Mouse (Mus musculus) liver, embryonic 16.5 days (tissue): Measurements from ENCODE around the gene Cdk8. TPM values are rescaled to one million over a fixed set of nuclear protein-coding genes. Genes with fewer than 3 reads are reported as not detected.
A peak's percentile ranks its signal among the peaks of the same experiment; 100 is the strongest.

Experiments
- ATAC-seq: fragments of 200-750 bp; cut with Nextera tagmentation; 2 replicates; pipeline ENCODE4 v1.8.0; 2017; ENCODE audit warnings: low read depth, mild to moderate bottlenecking, moderate number of reproducible peaks, moderate library complexity
- H3K27ac ChIP-seq: fragments of 300-500 bp; sonication (generic); 2 replicates; pipeline ENCODE4 v1.5.1; 2014; ENCODE audit warnings: mild to moderate bottlenecking, low read length
- H3K27me3 ChIP-seq: fragments of 300-500 bp; sonication (generic); 2 replicates; pipeline ENCODE4 v1.6.1; 2014; ENCODE audit warnings: low read depth, low read length, mixed read lengths; ENCODE audit not compliant: control insufficient read depth, insufficient read depth
- H3K36me3 ChIP-seq: fragments of 300-500 bp; sonication (generic); 2 replicates; pipeline ENCODE4 v1.6.1; 2014; ENCODE audit warnings: mild to moderate bottlenecking; ENCODE audit not compliant: control insufficient read depth, insufficient read depth
- H3K4me1 ChIP-seq: fragments of 300-500 bp; sonication (generic); 2 replicates; pipeline ENCODE4 v1.6.1; 2014; ENCODE audit warnings: low read depth, low read length, mixed read lengths; ENCODE audit not compliant: control insufficient read depth
- H3K4me2 ChIP-seq: fragments of 300-500 bp; sonication (generic); 2 replicates; pipeline ENCODE4 v1.6.1; 2014; ENCODE audit warnings: low read depth, low read length, mixed read lengths
- H3K4me3 ChIP-seq: fragments of 300-500 bp; sonication (generic); 2 replicates; pipeline ENCODE4 v1.5.1; 2014; ENCODE audit warnings: low read depth, mild to moderate bottlenecking, low read length
- H3K9ac ChIP-seq: fragments of 300-500 bp; sonication (generic); 2 replicates; pipeline ENCODE4 v1.6.1; 2014; ENCODE audit warnings: low read depth, low read length
- H3K9me3 ChIP-seq: fragments of 300-500 bp; sonication (generic); replicated peaks from 2 replicates; pipeline ENCODE4 v1.6.1; 2016; ENCODE audit warnings: low read length; ENCODE audit not compliant: control insufficient read depth
- WGBS: fragments of 180-500 bp; shearing (Covaris S2); extraction: QIAGEN DNeasy Blood & Tissue Kit; methylation state at CpG from one replicate; pipeline ENCODE4 v1.1.7; 2014; ENCODE audit not compliant: insufficient replicate concordance; 5-methylcytosine and 5-hydroxymethylcytosine counted together
- polyA plus RNA-seq: library from polyadenylated mRNA; unstranded; fragments of >200 nt; fragmentation: Nextera tagmentation; extraction: Ambion mirVana; gene quantifications from 2 replicates; pipeline ENCODE4 v1.2.1, GENCODE M21; 2015

Cdk8 gene
- polyA plus RNA-seq, 1 experiment from 2014 or later, result 11.5 TPM

- no peaks in the 10 kb centered on the region for H3K27me3 ChIP-seq
- H3K4me2 ChIP-seq, result no peak overlapping the region
- ATAC-seq, result no peak
- H3K9ac ChIP-seq, result no peak overlapping the region
- H3K4me3 ChIP-seq, result no peak overlapping the region
- no peak overlapping the region for H3K27ac ChIP-seq
- no peaks in the 10 kb centered on the region for H3K9me3 ChIP-seq
- WGBS, result 79% methylated on average over 13 of the region's 13 CpGs
- H3K36me3 ChIP-seq, result peaks cover 32% of the 10 kb centered on the region
- peaks cover 13% of the 10 kb centered on the region for H3K4me1 ChIP-seq
Measured at GRCm38 (mm10) chr5:146281884-146282579, 51.0 kb downstream of the Cdk8 start.

- no peak overlapping the region for H3K9ac ChIP-seq
- 89% methylated on average over 6 of the region's 6 CpGs for WGBS
- H3K36me3 ChIP-seq, result peaks cover 39% of the 10 kb centered on the region
- no peak overlapping the region for H3K4me3 ChIP-seq
- peaks cover 12% of the 10 kb centered on the region for H3K4me1 ChIP-seq
- no peaks in the 10 kb centered on the region for H3K9me3 ChIP-seq
- no peak overlapping the region for H3K4me2 ChIP-seq
- H3K27ac ChIP-seq, result no peak overlapping the region
- no peaks in the 10 kb centered on the region for H3K27me3 ChIP-seq
- ATAC-seq, result no peak
Measured at GRCm38 (mm10) chr5:146283899-146284298, 52.9 kb downstream of the Cdk8 start.

- Histone ChIP-seq H3K9me3 (no peaks in the 10 kb centered on the region), H3K9ac (no peak overlapping the region), H3K27ac (no peak overlapping the region), H3K27me3 (no peaks in the 10 kb centered on the region), H3K4me3 (no peak overlapping the region), H3K36me3 (peaks cover 30% of the 10 kb centered on the region), H3K4me2 (no peak overlapping the region), H3K4me1 (no peaks in the 10 kb centered on the region; the same call in none of the 2 replicates)
- ATAC-seq, result no peak
- 86% methylated on average over 10 of the region's 10 CpGs for WGBS
Measured at GRCm38 (mm10) chr5:146287416-146287815, 56.4 kb downstream of the Cdk8 start.

- Histone ChIP-seq H3K27me3 (no peaks in the 10 kb centered on the region), H3K36me3 (peaks cover 30% of the 10 kb centered on the region), H3K9me3 (no peaks in the 10 kb centered on the region), H3K27ac (no peak overlapping the region), H3K4me3 (no peak overlapping the region), H3K4me1 (no peaks in the 10 kb centered on the region; the same call in none of the 2 replicates), H3K9ac (no peak overlapping the region), H3K4me2 (no peak overlapping the region)
- 89% methylated on average over 13 of the region's 13 CpGs for WGBS
- 0 out of 2 replicates have a peak, but pooled peaks have one; percentile 7 for ATAC-seq
Measured at GRCm38 (mm10) chr5:146288048-146288501, 57.0 kb downstream of the Cdk8 start.

GRCm38 (mm10) chr5:146289921-146290320 is 58.9 kb downstream of the Cdk8 start:
- H3K9ac ChIP-seq, result no peak overlapping the region
- H3K4me2 ChIP-seq, result no peak overlapping the region

GRCm38 (mm10) chr5:146290446-146290845 is 59.4 kb downstream of the Cdk8 start:
- H3K4me3 ChIP-seq, result no peak overlapping the region
- no peak overlapping the region for H3K9ac ChIP-seq
- H3K27me3 ChIP-seq, result no peaks in the 10 kb centered on the region
- H3K9me3 ChIP-seq, result no peaks in the 10 kb centered on the region
- peak; percentile 17; the same call in 1 of the 2 replicates for ATAC-seq
- no peak overlapping the region for H3K4me2 ChIP-seq
- 76% methylated on average over 5 of the region's 5 CpGs for WGBS
- H3K4me1 ChIP-seq, result peaks cover 3% of the 10 kb centered on the region
- no peak overlapping the region for H3K27ac ChIP-seq
- H3K36me3 ChIP-seq, result peaks cover 22% of the 10 kb centered on the region

More at GRCm38 (mm10) chr5:146289921-146290320, 58.9 kb downstream of the Cdk8 start:
- Histone ChIP-seq H3K27me3 (no peaks in the 10 kb centered on the region), H3K4me3 (no peak overlapping the region), H3K36me3 (peaks cover 23% of the 10 kb centered on the region), H3K27ac (no peak overlapping the region), H3K9me3 (no peaks in the 10 kb centered on the region), H3K4me1 (peaks cover 3% of the 10 kb centered on the region)
- WGBS, result 83% methylated on average over 7 of the region's 7 CpGs
- no peak for ATAC-seq

GRCm38 (mm10) chr5:146291560-146291959 is 60.5 kb downstream of the Cdk8 start:
- WGBS, result 83% methylated on average over 5 of the region's 5 CpGs
- no peak overlapping the region for H3K27ac ChIP-seq
- H3K27me3 ChIP-seq, result no peaks in the 10 kb centered on the region
- no peak overlapping the region for H3K4me3 ChIP-seq
- peaks cover 3% of the 10 kb centered on the region for H3K4me1 ChIP-seq
- peaks cover 26% of the 10 kb centered on the region for H3K36me3 ChIP-seq
- no peak overlapping the region for H3K4me2 ChIP-seq
- ATAC-seq, result no peak; the same call in 1 of the 2 replicates
- no peak overlapping the region for H3K9ac ChIP-seq
- no peaks in the 10 kb centered on the region for H3K9me3 ChIP-seq

- Histone ChIP-seq H3K4me3 (no peak overlapping the region), H3K27me3 (no peaks in the 10 kb centered on the region), H3K4me2 (no peak overlapping the region), H3K9me3 (no peaks in the 10 kb centered on the region), H3K27ac (peak overlapping the region; percentile 23; the same call in 1 of the 2 replicates), H3K4me1 (peaks cover 3% of the 10 kb centered on the region), H3K9ac (no peak overlapping the region), H3K36me3 (peaks cover 21% of the 10 kb centered on the region)
- ATAC-seq, result no peak
- WGBS, result 76% methylated on average over 5 of the region's 5 CpGs
Measured at GRCm38 (mm10) chr5:146292896-146293680, 62.1 kb downstream of the Cdk8 start.
